ENCODE assay signal across 9 mouse cellular contexts in genomic region chr7:132507361-132507760, GRCm38 (mm10).
A peak's percentile ranks its signal among the peaks of the same experiment; 100 is the strongest.
DNase-seq lines count a peak whose midpoint lies in the region; ATAC-seq and TF ChIP-seq lines count a peak whose summit lies in the region.
"Had no signal": no experiment of that assay in that cellular context is flagged by ENCODE, and none has a peak within 500 bp of the region (broad histone marks: within the 10 kb centered on the region; RNA-seq: fewer than 3 reads in every experiment).

No protein-coding gene starts in this region.

- peak; percentile 26; the same call in 1 of the 2 replicates for TF ChIP-seq CTCF in heart, postnatal 0 days (IDR thresholded peaks at IDR 0.05; ENCODE audit: low read depth)

- H3K9me3 ChIP-seq in heart, postnatal 0 days (replicated peaks; ENCODE audit: control insufficient read depth, low read length): no peaks in the 10 kb centered on the region
- no peaks in the 10 kb centered on the region for H3K9me3 ChIP-seq in heart, embryonic 12.5 days (replicated peaks)
- H3K9me3 ChIP-seq: midbrain, embryonic 12.5 days had no signal

- TF ChIP-seq EP300 in heart, postnatal 0 days (IDR thresholded peaks at IDR 0.05; ENCODE audit: low read depth): no peak

- H3K27ac ChIP-seq in heart, postnatal 0 days (ENCODE audit: low read depth): no peak overlapping the region
- no peak overlapping the region for H3K27ac ChIP-seq in heart, embryonic 12.5 days (ENCODE audit: poor library complexity, severe bottlenecking)
- H3K27ac ChIP-seq: midbrain, embryonic 12.5 days had no signal

- H3K27me3 ChIP-seq in heart, postnatal 0 days (ENCODE audit: control insufficient read depth, insufficient read depth, low read length): no peaks in the 10 kb centered on the region
- H3K27me3 ChIP-seq in heart, embryonic 12.5 days (replicated peaks): 0 out of 2 replicates have a peak, but pooled peaks cover under 1% of the 10 kb centered on the region
- H3K27me3 ChIP-seq: midbrain, embryonic 12.5 days had no signal

- no peak overlapping the region for H3K9ac ChIP-seq in heart, postnatal 0 days (replicated peaks; ENCODE audit: low read depth, low read length)
- no peak overlapping the region for H3K9ac ChIP-seq in heart, embryonic 12.5 days
- H3K9ac ChIP-seq: midbrain, embryonic 12.5 days had no signal

- intact Hi-C loops in left cerebral cortex, postnatal 10 days (cut with DNase I): no loop called here

- no peak overlapping the region for H3K4me3 ChIP-seq in heart, postnatal 0 days (ENCODE audit: low read depth, low read length)
- no peak overlapping the region for H3K4me3 ChIP-seq in heart, embryonic 12.5 days
- H3K4me3 ChIP-seq: midbrain, embryonic 12.5 days had no signal

- no peaks in the 10 kb centered on the region for H3K4me1 ChIP-seq in heart, postnatal 0 days (ENCODE audit: control insufficient read depth, insufficient read depth)
- peaks cover 7% of the 10 kb centered on the region for H3K4me1 ChIP-seq in heart, embryonic 12.5 days (replicated peaks)
- H3K4me1 ChIP-seq: midbrain, embryonic 12.5 days had no signal

- WGBS in heart, postnatal 0 days: 64% methylated on average over 4 of the region's 4 CpGs
- WGBS in heart, embryonic 12.5 days: 53% methylated on average over 4 of the region's 4 CpGs

- no peak for DNase-seq in heart, postnatal 0 days (ENCODE audit: low spot score)
- peak; percentile 30 for DNase-seq in right cerebral cortex, postnatal 4 days
- DNase-seq in right cerebral cortex, postnatal 10 days (ENCODE audit: low spot score in 2 of 2): no peak
- DNase-seq in embryo, embryonic 10.5 days (ENCODE audit: low spot score): peak; percentile 43
- DNase-seq in spleen, postnatal 10 days (ENCODE audit: low spot score in 2 of 2): peak; percentile 11 to 57
- no peak for DNase-seq in left cerebral cortex, postnatal 10 days (ENCODE audit: extremely low spot score in 1 of 2, low spot score in 2 of 2)
- no peak for DNase-seq in urinary bladder, postnatal 36 days (ENCODE audit: low spot score in 2 of 2)

- no peak overlapping the region for H3K4me2 ChIP-seq in heart, postnatal 0 days (ENCODE audit: low read depth, low read length)
- no peak overlapping the region for H3K4me2 ChIP-seq in heart, embryonic 12.5 days
- H3K4me2 ChIP-seq: midbrain, embryonic 12.5 days had no signal

- ATAC-seq in heart, postnatal 0 days (ENCODE audit: insufficient read depth, low read depth): no peak
- no peak for ATAC-seq in heart, embryonic 12.5 days (ENCODE audit: insufficient number of reproducible peaks, low FRiP score)

- no peaks in the 10 kb centered on the region for H3K36me3 ChIP-seq in heart, postnatal 0 days (replicated peaks; ENCODE audit: control insufficient read depth, insufficient read depth, low read length)
- H3K36me3 ChIP-seq in heart, embryonic 12.5 days: no peaks in the 10 kb centered on the region
- H3K36me3 ChIP-seq: midbrain, embryonic 12.5 days had no signal

Comparison
In these comparisons a context has a peak if more than half of its experiments do, and no peak if none do; other contexts are left out.
1. DNase-seq: peak in right cerebral cortex, postnatal 4 days (single experiment), embryo, embryonic 10.5 days (single experiment) and spleen, postnatal 10 days (2 of 2); none in heart, postnatal 0 days (single experiment), right cerebral cortex, postnatal 10 days (0 of 2), left cerebral cortex, postnatal 10 days (0 of 2) and urinary bladder, postnatal 36 days (0 of 2).